Mouse (Mus musculus): Measurements from ENCODE around the gene Slc12a6.

- TF ChIP-seq CTCF (IDR thresholded peaks at IDR 0.05; ENCODE audit: insufficient read depth, low read depth, low read length) (no peak), POLR2A (IDR thresholded peaks at IDR 0.05; ENCODE audit: insufficient read depth, low read depth, low read length) (no peak)
Observed at GRCm38 (mm10) chr2:112217614-112218013, 48.0 kb upstream of the Slc12a6 start.
